Mouse (Mus musculus): ENCODE measurements around the gene Nfix.

The Nfix gene

DNA sequence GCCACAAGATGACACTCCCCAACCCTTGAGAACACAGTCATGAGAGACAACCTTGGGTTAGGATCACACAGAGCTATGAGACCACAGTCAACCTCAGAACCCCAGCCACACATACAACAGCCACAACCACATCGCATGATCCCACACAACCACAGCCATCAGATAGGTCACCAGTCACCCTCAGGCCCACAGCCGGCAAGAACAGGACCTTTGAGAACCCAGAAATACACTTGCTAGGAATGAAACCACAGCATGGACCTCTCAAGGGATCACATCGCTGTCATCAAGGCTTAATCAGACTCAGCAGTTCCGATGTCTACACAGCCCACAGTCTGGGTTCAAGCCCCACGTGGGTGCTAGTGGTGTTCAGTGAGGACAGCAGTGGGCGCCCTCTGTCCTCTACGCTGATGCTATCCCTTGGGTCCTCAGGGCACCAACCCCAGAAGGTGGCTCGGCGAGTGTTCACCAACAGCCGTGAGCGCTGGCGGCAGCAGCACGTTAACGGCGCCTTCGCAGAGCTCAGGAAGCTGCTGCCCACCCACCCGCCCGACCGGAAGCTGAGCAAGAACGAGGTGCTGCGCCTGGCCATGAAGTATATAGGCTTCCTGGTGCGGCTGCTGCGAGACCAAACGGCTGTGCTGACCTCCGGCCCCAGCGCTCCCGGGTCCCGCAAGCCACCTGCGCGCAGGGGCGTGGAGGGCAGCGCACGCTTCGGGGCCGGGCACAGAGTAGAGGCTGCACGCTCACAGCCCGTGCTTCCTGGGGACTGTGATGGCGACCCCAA, 96.5 kb downstream of the Nfix start:
- in situ Hi-C loops (cut with MboI; ENCODE audit: low sequenced_read_pairs), result no loop called here

GRCm38 (mm10) chr8:84702963-84703465, 97.1 kb downstream of the Nfix start:
- in situ Hi-C loops (cut with MboI; ENCODE audit: low sequenced_read_pairs), result no loop called here

- in situ Hi-C loops (cut with MboI; ENCODE audit: low sequenced_read_pairs), result no loop called here
Observed at GRCm38 (mm10) chr8:84702561-84702960, 97.6 kb downstream of the Nfix start.

GRCm38 (mm10) chr8:84700941-84701911, 98.9 kb downstream of the Nfix start, which contains the start of gene Lyl1:
Lyl1 (plus strand) TSS chr8:84701457.
- in situ Hi-C loops (cut with MboI; ENCODE audit: low sequenced_read_pairs), result no loop called here

DNA sequence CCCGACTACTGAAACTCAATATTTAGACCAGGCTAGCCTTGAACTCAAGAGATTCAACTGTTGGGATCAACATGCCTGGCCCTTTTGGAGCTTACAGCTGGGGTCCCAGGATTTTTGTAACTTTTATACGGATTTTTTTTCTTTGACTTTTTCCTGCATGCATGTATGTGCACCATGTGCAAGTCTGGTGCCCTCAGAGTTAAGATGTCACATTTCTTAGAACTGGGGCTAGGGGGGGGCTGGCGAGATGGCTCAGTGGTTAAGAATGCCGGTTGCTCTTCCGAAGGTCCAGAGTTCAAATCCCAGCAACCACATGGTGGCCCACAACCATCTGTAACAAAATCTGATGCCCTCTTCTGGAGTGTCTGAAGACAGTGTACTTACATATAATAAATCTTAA, 99.6 kb downstream of the Nfix start:
- in situ Hi-C loops (cut with MboI; ENCODE audit: low sequenced_read_pairs), result no loop called here

DNA sequence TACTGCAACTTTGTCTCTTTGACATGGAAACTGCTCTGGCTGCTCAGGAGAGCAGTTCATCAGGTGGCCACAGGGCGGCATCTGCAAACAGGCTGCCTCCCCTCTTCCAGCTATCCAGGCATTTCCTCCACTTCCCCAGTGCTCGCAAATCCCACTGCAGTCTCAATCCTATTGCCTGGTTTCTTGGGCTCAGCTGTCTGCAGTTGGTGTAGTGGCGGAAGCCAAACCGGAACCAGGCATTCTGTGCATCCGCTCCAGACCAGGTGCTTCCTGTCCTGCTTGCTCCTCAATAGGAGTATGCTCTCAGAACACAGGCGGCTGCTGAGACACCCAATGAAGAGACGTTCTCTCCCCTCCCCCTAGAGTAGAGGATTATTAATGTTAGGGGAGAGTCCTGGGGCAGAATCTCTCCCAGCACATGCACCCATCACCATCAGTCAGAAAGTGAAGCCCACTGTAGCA, 100.3 kb downstream of the Nfix start:
- in situ Hi-C loops (cut with MboI; ENCODE audit: low sequenced_read_pairs), result no loop called here

- in situ Hi-C loops (cut with MboI; ENCODE audit: low sequenced_read_pairs), result no loop called here
Observed at GRCm38 (mm10) chr8:84698929-84699401, 101.2 kb downstream of the Nfix start.

DNA sequence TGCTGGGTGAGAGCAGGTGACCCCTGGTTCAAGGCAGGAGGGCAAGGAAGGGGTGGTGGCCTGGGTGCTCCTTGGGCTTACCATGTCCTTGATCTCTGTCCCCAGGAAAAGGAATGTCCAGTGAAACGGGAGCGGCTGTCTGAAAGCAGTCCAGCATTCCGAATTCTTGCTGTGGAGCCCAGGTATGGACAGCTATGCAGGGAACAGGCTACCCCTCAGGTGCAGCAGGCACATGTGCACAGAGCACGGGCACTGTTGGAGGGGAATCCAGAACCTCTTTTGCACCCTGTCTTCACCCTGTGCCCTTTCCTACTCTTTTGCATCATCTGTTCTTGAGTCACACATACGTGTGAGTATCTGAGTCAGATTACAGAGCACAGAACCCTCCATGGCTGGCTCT, 101.9 kb downstream of the Nfix start:
- in situ Hi-C loops (cut with MboI; ENCODE audit: low sequenced_read_pairs), result no loop called here

DNA sequence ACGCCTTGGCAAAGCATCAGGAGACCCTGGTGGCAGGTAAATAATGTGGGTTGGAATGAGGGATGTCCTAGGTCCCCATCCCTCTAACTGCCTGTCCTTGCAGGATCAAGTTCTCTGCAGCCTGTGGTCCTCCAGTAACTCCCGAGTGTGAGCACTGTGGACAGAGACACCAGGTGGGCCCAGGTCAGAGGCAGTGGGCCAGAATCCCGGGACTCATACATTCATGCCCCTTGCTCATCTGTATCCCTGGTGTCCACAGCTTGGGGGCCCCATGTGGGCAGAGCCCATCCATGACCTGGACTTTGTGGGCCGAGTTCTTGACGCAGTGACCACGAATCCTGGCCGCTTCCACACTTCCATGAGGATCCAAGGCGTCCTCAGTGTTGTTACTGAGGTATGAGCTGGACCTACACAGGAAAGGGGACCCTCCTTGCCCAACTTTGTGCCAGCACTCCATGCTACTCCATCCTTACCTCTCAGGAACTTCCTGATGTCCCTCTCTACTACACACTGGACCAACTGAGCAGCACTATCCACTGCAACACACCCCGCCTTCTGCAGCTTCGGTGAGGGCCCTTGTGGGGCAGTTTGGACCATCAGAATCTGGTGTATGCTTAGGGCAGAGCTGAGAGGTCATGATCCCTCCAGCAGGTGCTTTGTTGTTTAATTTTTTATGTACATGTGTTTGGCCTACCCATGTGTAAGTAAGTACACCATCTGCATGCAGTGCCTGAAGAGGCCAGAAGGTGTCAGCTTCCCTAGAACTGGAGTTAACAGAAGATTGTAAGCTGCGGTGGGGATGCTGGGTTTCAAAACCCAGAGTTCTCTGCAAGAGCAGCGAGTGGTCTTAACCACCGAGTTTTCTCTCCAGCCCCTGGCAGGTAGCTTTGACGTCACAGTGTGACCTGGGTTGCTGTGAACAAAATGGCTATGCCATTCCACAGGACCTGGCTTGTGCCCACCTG, 102.7 kb downstream of the Nfix start:
- in situ Hi-C loops (cut with MboI; ENCODE audit: low sequenced_read_pairs), result no loop called here

GRCm38 (mm10) chr8:84695140-84695539, 105.0 kb downstream of the Nfix start:
- in situ Hi-C loops (cut with MboI; ENCODE audit: low sequenced_read_pairs), result no loop called here

- in situ Hi-C loops (cut with MboI; ENCODE audit: low sequenced_read_pairs), result no loop called here
Observed at GRCm38 (mm10) chr8:84693332-84693731, 106.8 kb downstream of the Nfix start.

DNA sequence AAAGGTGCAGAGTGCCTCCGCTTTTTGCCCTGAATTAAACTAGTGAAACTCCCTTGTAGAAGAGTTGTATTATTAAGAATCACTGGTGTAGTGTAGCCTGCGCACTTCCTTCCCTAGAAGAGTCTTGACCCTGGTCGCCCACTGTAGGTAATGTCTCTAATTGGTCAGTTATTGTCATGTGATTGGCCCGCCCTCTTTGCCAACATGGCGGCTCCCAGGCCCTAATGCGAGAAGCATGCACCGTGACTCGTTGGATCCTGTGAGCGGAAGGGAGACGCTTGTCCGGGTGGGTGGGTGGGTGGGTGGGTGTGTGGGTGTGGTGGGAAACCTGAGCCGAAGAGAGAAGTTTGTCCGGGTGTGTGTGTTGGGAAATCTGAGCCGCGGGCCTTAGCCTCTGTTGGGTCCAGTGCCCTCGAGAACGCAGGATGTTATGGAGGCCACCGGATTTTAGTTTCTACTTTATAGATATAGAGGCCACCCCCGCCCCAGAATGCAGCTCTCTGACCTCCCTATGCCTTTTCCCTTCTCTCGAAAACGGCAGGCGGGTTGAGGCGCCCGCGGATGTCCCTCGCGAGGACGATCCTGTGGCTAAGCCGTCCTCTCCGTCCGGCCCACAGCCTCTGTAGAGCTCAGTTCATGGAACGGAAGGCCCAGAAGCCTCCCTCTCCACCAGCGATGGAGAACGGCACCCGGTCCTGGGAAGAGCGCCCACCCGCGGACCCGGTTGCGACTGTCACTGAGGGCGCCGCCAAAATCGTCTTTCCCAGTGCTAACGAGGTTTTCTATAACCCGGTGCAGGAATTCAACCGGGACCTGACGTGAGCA, 110.8 kb downstream of the Nfix start:
- in situ Hi-C loops (cut with MboI; ENCODE audit: low sequenced_read_pairs), result no loop called here

DNA sequence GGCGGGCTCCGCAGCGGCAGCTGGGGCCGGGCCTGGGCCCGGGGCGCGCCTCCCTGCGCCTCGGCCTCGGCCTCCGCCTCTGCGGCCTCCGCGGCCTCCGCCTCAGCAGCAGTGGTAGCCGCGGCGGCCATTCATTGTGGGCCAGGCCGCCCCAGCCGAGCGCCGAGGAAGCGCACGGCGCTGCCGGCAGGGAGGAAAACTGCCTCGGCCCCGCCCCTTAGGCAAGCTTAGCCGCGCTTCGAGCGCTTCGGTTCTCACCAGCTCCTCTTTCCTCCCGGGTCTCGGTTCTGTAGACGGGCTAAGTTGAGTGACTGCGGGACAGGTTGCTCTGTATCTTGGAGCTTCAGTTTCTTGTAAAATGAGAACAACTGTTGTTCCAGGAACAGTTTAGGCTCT, 112.4 kb downstream of the Nfix start, which contains the start of gene Nacc1:
Gene Nacc1 (minus strand): TSS at position 158 of the 396 bp plus-strand sequence.
- in situ Hi-C loops (cut with MboI; ENCODE audit: low sequenced_read_pairs), result no loop called here

- in situ Hi-C loops (cut with MboI; ENCODE audit: low sequenced_read_pairs), result no loop called here
Observed at GRCm38 (mm10) chr8:84687003-84687704, 113.0 kb downstream of the Nfix start.

- in situ Hi-C loops (cut with MboI; ENCODE audit: low sequenced_read_pairs), result no loop called here
Observed at GRCm38 (mm10) chr8:84686191-84687002, 113.7 kb downstream of the Nfix start, which contains the start of gene Trmt1. Trmt1 (plus strand) TSS chr8:84686307.

DNA sequence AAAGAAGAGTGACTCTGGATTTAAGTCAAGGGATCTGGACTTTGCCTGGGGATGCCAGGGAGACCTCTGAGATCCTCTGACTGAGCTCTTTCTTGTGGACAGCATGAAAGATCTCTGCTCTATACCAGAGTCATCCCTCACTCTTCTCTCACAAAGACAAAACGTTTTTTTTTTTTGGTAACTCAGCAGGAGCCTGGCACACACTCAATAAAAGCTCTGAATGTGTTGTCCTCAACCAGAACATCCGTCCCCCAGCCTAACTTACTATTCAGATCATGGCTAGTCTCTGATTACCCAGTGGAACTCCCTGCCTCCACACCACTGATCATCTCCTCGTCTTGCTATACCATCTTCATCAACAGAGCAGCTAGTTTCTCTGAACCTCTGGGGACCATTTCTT, 115.6 kb downstream of the Nfix start:
- in situ Hi-C loops (cut with MboI; ENCODE audit: low sequenced_read_pairs), result no loop called here

GRCm38 (mm10) chr8:84682257-84682656, 117.9 kb downstream of the Nfix start:
- in situ Hi-C loops (cut with MboI; ENCODE audit: low sequenced_read_pairs), result no loop called here

- in situ Hi-C loops (cut with MboI; ENCODE audit: low sequenced_read_pairs), result no loop called here
Observed at GRCm38 (mm10) chr8:84681476-84681875, 118.7 kb downstream of the Nfix start.

All from CH12F3 (cell line).